Mouse (Mus musculus) kidney, postnatal 14 days (tissue): Measurements from ENCODE around the gene Pitpnc1.

Source experiments
- DNase-seq: peaks from one replicate; pipeline ENCODE4 v3.0.0; 2022; ENCODE audit warnings: mixed read lengths

Gene Pitpnc1

DNA sequence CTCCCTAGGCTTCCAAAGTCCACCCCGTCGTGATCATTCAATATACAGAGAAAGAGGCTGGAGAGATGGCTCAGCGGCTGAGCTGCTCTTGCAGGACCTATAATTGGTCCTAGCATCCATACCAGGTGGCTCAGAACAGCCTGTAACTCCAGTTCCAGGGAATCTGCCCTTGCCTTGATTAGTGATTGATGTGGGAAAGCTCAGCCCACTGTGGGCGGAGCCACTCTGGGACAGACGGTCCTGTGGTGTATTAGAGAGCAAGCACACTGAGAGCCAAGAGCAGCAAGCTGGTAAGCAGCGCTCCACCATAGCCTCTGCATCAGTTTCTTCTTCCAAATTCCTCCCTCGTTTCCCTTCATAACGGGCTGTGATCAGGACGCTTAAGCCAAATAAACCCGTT, 150.6 kb downstream of the Pitpnc1 start:
- no peak for DNase-seq

DNA sequence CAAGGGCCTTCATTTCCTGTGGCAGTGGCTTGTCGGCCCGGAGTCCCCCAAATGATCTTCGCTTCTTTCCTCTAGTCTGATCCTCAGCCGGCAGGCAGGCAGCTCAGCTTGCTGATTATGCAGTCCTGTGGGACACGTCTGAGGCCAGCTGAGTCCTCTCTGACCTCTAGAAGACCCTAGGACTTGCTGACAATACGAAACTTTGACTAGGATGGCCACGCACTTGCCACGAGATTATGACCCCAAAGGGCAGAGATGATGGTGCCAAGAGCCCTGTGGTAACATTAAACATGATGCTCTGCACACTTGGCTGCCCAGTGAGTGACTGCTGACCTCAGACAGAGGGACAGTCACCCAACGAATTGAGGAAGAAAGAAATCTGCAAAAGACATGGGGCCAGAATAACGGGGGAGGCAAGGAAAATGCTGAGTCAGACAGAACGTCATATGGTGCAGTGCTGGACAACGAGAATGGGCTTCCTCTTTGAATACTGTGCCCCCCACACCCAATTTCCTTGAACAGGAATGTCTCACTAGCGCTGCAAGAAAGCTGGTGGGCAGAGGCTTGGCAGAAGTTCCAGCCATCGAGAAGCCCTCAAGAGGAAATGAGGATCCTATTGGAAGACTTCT, 152.7 kb downstream of the Pitpnc1 start:
- peak; percentile 43 for DNase-seq

DNA sequence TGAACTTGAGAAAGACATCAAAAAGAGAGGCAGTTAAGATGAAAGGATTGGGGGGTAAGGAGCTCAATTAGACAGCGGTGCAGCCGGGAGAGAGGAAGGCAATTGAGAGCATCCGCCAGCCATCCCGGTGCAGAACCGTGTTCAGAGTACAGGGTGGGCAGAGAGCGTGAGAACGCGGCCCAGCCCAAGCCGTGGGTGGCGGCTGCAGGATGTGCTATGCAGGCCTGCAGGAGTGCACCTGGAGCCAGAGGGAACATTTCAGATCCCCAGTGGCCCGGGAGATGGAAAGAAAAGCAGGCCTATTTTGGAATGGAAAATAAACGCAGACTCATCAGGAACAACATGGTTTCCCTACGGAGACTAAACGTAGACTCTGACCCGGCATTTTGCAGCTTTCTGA, 155.0 kb downstream of the Pitpnc1 start:
- DNase-seq: no peak

DNA sequence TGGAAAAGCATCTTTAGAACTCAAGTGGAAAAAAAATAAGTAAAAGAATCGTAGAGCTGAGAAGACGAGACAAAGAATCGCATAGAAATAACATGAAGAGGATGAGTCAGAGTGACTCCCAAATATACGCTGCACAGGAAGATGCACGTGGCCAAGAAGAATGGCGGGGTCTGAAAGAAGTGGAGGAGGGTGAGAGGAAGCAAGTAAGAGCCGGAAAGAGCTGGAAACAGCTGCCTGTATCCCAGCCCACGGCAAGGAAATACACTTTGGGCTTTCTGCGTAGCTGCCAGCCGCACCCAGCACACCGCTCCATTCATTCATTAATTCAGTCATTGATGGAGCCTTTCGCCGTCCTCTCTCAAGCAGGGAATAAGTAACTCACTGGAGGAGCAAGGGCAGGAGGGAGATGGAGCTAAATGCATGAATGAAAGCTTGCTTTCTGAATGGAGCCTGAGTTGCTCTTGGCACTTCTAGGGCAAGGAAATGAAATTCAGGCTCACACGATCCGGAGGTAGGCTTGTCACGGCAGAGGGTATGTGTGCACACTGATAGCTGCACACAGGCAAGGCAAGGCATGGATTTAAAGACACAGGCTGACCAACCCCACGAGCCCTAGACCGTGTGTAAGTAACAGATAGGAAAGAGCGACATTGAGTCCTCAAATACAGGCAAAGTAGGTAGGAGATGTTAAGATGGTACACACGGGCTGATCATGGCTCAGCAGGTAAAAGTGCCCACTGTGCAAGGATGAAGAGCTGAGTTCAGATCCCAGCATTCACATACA, 160.0 kb downstream of the Pitpnc1 start:
- no peak for DNase-seq

DNA sequence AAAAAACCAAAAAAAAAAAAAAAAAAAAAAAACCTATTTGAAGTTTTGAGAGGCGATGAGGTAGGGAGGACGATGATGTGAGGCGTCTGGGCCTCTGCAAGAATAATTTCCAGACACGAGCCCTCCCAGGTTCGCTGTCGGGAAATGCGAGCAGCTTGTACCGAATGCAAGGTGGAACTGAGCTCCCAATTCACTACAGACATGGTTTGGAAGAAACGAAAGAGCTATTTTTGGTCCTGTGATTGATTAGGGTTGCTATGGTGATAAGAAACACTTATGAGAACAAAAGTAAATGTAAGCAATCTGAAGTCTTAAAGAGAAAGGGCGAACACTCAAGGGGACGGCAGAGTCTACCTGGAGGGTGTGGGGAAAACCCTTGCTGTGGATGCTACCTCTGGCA, 164.3 kb downstream of the Pitpnc1 start:
- DNase-seq: no peak

DNA sequence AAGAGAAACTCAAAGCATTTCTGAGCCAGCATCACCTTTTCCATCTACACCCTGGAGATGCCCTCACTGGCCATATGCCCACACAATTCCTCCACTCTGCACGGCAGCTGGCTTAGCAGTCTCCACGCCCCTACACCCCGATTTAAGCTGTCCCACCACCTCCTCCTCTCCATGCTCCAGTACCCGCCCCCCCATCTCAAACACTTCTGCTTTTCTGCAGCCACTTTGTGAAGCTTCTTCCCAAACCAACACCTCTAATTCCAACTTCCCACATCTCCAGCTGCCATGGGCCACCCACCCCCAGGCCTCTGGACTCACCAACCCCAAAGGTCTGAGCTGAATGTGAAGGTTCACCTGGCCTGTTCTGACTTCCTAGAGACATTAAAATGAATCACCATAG, 168.4 kb downstream of the Pitpnc1 start:
- DNase-seq: no peak

DNA sequence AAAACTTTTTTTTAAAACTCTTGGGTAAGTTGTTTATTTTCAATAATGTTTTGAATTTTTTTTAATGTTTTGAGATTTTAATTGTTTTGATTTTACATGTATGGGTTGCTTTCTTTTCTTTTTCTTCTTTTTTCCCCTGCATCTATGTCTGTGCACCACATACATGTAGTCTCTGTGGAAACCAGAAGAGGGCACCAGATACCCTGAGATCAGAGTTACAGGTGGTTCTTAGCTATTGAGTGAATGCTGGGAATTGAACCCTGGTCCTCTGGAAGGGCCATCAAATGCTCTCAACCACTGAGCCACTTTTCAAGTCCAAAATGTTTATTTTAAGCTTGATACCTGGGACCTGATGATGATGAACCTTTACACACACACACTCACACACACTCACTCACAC, 170.3 kb downstream of the Pitpnc1 start:
- no peak for DNase-seq

DNA sequence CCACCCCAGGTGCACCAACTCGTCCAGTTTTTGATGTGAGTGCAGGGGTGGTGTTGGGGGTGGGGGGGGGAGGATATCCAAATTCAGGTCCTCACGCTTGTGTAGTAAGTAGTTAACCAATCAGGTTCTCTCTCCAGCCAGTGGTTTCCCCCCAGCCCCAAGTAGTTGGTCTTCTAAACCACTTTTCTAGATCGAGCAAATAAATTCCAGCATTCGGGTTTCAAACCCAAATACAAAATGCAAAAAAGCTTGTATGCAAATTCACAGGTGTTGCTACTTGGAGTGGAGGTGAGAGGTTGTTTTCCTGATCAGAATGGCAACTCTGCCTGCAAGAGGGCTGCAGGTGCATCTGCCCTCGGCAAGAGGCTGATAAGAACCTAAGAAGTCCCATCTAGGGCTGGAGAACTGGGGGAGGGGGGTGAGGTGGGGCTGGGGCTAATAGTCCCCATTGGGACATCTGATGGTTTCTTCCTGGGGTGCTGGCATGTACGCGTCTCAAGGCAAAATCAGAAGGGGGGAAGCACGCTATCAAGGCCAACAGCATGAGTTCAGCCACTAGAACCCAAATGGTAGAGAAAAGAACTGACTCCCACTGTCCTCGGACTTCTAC, 170.9 kb downstream of the Pitpnc1 start:
- no peak for DNase-seq

DNA sequence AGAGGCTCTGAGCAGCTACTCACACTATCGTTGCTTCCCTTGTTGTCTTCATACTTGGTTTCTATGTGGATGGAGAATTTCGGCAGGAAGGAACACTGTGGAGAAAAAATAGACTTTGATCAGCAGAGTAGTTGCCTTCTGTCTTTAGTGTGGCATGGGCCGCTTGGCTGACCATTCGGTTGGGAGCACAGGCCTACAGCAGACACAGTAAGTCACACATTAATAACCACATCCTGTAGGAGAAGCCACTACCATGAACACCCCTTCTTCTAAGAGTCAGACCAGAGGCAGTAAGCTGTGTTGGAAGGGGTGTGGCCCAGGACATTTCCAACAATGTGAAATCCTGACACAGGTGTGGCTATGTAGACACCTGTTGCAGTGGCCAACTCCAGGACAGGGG, 174.3 kb downstream of the Pitpnc1 start:
- DNase-seq: peak; percentile 46

DNA sequence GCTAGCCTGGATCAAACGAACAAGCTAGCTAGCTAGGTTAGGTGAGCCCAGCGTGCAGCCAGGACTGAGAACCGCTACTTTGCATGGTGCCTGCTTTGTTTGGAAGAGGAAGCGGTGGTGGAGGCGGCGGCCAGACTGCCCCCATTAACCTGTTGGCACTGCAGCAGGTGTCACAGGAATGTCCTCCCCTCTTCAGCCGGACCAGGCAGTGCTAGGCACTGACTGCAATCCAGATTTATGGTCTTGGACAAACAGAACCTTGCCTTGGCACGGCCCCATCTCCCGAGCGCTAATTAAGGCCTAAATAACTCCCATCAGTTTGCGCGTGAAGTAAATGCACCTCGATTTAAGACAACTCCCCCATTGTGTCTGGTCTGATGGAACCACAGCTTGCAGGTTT, 178.5 kb downstream of the Pitpnc1 start:
- DNase-seq: peak; percentile 19

DNA sequence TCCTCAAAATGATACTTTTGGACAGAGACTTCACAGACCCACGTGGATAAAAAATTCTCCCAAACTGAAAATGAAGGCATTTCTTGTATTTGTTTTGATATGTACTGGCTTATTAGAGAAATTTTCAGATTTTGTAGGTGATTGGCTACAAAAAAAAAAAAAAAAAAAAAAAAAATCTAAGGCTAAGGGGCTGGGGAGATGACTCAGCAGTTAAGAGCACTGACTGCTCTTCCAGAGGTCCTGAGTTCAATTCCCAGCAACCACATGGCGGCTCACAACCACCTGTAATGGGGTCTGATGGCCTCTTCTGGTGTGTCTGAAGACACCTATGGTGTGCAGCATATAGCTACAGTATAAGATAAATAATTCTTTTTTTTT, 182.3 kb downstream of the Pitpnc1 start:
- no peak for DNase-seq

DNA sequence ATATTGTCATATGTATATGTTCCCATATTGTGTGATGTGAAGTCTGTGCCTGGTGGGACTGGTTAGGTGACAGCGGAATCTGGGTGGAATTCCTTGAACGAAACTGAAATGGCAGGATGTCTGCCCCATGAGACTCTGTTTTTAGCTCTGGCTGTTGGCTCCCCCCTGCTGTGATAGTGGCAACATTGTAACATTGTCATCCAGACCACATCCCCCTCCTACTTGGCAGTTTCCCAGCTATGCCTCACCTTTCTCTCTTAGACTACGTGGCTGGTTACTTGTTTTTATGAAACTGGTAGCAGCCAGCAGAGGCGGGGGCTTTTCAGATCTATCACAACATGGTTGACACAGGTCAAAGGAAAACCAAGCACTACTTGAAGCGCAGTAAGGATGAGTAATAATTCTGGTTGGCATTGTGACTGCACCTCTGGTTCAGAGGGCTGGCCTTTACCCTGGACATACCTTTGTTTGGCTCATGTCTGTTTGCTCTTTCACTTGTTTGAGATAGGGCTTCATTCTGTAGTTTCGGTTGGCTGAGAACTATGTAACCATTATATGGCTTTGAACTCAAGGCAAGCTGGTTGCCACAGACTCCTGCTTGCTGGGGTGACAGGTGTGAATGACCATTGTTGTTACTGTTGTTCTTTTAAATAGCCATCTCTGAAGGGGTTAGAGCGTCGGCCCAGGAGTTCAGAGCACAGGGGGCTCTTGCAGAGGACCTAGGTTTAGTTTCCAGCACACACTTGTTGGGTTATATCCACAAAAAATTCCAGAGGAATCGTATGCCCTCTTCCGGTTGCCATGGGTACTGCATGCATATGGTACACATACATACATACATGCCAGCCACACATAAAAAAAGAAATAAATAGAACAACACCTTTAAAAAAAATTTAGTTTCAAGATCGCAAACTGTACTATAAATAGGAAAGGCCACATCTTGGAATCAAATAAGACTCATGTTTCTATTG, 183.0 kb downstream of the Pitpnc1 start:
- DNase-seq: no peak

DNA sequence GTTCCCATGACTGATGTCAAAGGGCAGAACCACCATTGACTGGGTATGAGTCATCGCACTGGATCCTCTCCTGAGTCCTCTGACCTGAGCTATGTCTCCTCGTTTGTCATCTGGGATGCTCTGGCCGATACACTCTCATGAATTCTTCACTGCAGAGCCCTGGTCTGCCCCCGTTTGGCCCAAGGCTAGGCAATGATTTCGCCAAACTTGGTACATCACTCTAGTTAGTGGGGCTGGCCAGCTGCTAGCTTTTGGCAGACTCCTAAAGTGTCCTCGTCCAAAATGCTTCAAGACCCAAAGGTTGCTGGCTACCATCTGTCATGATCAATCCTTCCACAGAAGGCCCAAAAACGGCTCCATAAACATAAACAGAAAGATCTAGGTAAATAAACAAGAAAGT, 184.8 kb downstream of the Pitpnc1 start:
- no peak for DNase-seq

DNA sequence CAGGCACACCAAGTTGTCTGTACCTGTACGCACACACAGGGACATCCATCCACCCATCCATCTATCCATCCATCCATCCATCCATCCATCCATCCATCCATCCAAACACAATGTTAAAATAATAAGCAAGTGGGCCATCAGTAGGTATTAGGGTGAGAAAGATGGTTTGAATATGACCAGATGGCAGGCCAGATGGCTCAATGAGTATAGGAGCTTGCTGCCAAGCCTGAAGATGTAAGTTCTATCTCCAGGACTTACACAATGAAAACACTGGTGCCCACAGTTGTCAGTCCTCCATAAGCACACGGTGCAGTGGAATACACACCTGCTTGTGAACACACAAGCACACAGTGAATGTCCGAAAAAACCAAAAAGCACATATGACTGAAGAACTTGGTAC, 186.9 kb downstream of the Pitpnc1 start:
- no peak for DNase-seq

DNA sequence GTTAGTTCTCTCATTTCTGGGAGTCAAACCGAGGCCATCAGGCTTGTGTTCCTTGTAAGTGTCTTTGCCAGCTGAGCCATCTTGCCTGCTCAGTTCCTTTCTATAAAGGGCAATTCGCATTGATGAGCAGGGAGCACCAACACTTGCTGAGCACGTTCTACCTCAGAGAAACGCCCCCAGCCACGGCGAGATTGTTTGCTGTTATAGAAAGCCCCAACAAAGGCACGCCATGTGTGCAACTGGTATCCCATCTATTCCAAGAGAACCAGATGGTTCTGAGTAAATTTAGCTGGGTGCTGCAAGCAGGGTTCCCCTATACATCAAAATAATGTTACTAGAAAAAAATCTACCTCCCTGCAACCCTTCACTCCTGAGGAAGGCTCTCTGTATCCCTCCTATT, 188.0 kb downstream of the Pitpnc1 start:
- no peak for DNase-seq

DNA sequence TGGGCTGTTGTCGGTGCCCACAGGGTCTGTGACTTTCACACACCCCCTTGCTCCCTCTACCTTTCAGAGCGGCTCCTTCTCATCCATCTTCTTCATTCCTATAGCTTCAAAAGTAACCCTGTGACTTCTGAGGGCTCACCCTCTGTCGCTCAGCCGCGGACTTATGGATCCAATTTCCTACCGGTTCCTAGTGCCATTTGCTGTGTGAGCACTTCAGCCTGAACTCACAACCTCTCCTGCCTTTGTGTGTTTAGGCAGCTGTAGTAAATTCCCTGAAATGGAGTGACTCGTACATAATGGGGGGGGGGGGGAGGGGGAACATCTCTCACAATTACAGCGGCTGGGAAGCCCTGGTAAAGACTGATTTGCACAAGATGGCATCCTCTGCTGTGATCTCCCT, 191.2 kb downstream of the Pitpnc1 start:
- DNase-seq: no peak

DNA sequence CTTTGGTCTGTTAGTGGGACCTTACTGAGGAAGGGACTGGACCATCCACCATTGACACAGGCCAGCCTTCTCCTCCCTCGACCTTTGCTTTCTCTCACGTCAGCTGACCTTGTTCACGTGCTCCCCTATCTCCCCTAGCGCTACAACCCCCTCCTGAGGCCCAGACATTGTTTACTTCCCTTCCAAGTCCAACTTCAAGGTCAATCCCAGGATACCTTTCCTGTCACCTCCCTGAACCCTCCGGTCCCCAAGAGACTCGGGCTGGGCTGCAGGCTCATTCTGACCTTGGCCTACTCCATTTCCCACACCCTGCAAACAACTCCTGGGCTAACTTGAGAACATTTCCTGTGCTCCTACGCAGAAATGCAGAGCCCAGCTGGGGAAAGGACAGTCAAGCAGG, 193.6 kb downstream of the Pitpnc1 start:
- peak; percentile 71 for DNase-seq

DNA sequence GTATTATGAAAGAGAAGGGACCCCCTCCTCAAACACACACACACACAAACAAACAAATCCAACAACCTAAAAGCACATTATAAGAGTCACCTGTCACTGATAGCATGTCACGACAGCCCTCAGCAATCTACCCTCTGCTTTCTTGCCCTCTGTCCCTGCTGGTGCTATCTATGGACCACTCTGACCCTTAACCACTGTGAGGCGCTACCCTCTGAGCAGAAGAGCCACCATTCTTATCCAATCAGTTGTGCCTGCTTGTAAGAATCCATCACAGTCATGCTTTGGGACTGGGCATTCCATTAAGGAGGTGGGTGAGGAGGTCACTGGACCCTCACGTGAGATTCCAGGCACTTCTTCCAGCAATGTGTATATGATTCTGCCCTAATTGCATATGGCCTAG, 194.2 kb downstream of the Pitpnc1 start:
- DNase-seq: no peak

DNA sequence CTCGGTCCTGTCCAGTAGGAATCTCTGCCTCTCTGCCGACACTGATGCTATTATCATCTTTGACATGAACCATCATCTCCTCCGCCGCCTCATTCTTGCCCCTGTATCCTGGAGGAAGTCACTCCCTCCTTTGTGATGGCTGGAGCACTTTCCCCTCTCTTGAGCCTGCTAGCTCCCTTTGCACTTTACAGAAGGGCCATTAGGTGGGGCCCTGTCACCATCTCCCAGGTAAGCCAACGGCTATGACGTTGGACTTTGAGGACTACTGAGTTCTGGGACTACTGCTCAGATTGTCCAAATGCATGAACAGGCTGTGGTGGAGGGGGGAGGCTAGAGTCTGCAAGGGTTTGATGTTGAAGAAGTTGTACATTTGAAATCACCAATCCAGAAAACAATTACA, 194.6 kb downstream of the Pitpnc1 start:
- peak; percentile 82 for DNase-seq

DNA sequence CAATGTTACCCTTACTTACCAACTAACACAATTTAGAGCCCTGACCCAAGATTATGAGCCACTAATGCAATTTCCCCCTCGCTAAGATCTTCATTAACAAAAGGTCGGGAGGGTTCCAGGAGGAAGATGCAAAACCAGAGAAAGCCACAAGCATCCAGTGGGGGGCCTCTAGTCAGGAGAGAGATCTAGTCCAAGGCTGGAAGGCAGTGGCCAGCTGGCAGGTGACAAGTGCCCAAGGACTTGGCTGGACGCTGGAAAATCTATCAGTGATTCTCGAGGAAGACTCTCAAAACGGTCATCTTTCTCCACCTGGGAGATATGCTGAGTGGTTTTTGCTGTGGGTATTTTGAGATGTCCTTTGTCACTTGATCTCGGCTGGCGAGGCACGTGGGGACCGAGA, 196.3 kb downstream of the Pitpnc1 start:
- DNase-seq: no peak

DNA sequence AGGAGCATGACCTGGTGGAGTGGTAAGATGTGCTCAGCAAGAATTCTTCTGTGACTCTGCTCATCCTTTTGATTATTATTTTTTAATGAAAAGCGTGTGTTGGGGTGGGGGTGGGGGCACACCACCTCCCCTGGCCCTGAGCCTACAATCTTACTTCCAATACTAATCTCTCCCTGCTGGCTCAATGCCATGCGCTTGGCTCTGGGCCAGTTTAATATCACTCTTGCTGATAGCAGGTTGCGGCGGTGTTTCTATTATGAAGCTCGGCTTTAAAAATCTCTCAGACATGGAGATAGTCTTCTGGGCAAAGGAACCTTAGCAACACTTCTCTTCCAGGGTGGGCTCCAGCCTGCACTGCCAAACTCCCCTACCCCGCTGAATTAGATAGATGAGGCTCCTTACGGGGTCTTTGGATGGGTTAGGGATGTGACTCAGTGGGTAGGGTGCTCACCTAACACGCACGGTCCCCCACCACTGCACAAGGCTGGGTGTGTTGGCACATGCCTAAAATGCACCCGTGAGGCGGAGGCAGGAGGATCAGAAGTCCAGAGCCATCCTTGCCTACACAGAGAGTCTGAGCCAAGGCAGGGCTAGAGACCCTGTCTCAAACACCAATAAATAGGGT, 198.0 kb downstream of the Pitpnc1 start:
- peak; percentile 36 for DNase-seq

DNA sequence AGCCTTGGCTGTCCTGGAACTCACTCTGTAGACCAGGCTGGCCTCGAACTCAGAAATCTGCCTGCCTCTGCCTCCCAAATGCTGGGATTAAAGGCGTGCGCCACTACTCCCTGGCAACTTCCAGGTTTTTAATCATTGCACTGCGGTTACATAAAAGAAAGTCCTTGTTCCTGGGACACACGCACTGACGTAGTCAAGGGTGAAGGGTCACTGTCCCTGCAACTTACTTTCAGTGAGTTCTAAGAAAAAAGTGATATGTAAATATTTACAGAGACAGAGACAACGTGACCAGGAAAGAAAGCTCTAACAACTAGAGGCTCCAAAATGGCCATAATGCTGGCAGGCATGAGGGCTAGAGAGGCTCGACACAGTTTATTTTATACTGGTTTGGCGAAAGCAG, 199.9 kb downstream of the Pitpnc1 start:
- DNase-seq: no peak

DNA sequence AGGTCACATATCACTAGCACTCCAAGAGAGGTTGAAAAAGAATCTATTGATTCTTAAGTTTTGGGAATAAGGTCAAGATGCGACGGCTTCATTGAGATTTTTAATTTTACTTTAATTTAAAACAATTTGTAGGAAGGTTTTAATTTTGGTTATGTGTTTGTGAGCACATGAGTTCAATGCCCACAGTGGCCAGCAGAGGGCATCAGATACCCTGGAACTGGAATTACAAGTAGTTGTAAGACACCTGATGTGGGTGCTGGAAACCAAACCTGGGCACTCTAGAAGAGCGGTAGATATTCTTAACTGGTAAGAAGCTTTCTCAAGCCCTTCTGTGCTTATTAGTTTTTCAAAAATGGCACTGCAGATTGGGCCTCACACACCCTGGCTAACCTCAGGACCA, 203.0 kb downstream of the Pitpnc1 start:
- DNase-seq: no peak
